Mouse (Mus musculus): ENCODE data around the gene Bcl2. TPM values are rescaled to one million over a fixed set of nuclear protein-coding genes. Genes with fewer than 3 reads are reported as not detected.

Bcl2 gene
- polyA plus RNA-seq, 1 experiment: 5.3 TPM

GRCm38 (mm10) chr1:106559116-106559605 lies 154.9 kb downstream of the Bcl2 start:
- no peak for TF ChIP-seq POLR2A (IDR thresholded peaks at IDR 0.05; ENCODE audit: low read depth, low read length)
- TF ChIP-seq CTCF (IDR thresholded peaks at IDR 0.05; ENCODE audit: borderline replicate concordance, insufficient read depth, low read length): no peak
- H3K4me1 ChIP-seq (ENCODE audit: control insufficient read depth, insufficient read depth, low read length): no peaks in the 10 kb centered on the region
- H3K4me3 ChIP-seq (ENCODE audit: insufficient read depth, low read length): no peak overlapping the region
- H3K27ac ChIP-seq (ENCODE audit: insufficient read depth, low read length): no peak overlapping the region

DNA sequence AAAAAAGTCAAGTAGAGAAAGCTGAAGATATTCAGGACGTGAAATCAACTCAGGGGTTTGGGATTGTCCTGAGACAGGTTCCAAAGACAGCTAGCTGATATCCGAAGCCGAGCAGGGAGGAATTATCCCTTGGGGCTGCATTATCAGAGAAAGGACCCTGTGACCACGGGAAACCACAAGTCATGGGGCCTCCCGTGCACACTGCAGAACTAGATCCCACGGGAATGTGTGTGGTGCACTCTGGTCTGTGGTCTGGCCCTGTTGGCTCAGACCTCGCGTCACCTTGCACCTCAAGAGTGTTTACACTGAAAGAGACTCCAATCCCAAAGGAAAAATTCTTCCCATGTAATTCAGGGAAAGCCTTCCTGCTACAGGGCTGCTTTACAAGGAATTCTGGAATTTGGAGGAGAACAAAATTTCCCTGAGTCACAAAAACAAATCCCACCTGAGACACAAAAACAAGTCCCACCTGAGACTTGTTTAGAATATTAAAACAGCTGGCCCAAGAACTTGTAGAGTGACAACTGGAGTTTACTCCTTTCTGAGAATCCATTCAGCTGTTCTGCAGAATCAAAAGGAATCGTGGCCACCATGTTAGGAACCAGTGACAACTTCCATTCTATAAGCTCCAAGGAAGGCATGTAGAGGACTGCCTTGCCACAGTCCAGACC lies 158.4 kb downstream of the Bcl2 start:
- peaks cover 10% of the 10 kb centered on the region for H3K4me1 ChIP-seq (ENCODE audit: control insufficient read depth, insufficient read depth, low read length)
- H3K27ac ChIP-seq (ENCODE audit: insufficient read depth, low read length): no peak overlapping the region
- TF ChIP-seq POLR2A (IDR thresholded peaks at IDR 0.05; ENCODE audit: low read depth, low read length): no peak
- no peak for TF ChIP-seq CTCF (IDR thresholded peaks at IDR 0.05; ENCODE audit: borderline replicate concordance, insufficient read depth, low read length)
- H3K4me3 ChIP-seq (ENCODE audit: insufficient read depth, low read length): no peak overlapping the region

DNA sequence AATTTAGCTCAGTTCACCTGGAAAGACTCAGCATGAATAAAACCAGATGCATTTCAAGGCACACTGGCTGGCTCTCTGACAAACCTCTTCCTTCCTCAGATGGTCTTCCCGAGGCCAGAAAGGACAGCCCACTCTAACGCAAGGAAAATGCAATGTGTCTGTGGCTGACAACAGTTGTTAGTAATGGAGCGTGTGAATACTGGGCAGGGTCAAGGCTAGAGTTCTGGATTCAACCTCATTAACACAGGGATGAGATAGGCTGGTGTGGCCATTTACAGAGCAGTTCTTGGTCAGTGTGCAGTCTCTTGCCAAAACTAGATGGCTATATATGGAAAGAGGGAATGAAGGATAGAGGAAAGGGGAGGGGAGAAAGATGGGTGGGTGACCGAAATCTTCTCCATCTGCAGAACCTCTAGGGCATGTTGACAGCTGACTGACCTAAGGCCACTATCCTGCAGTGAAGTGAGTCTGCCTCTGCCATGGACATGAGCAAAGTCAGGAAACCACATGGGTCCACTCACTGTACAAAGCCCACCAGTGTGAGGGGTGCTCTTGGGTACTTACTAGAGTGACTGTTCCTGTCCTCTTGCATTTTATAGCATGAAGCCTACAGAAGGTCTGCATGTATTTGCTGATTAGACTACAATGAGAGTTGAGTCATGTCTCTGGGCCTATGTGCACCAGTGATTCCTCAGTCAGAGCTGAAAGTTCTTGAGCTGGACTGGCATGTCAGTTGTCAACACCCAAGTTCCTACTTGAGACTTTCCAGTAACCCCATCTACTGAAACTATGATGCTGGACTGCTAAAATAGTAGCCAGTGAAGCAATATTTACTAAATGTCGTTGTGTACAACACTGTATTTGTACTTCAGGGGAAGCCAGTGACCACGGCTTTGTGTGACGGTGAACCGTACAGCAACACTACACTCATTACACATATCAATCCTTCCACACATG lies 159.9 kb downstream of the Bcl2 start:
- Histone ChIP-seq H3K27ac (ENCODE audit: insufficient read depth, low read length) (no peak overlapping the region), H3K4me1 (ENCODE audit: control insufficient read depth, insufficient read depth, low read length) (peaks cover 10% of the 10 kb centered on the region), H3K4me3 (ENCODE audit: insufficient read depth, low read length) (no peak overlapping the region)
- TF ChIP-seq POLR2A (IDR thresholded peaks at IDR 0.05; ENCODE audit: low read depth, low read length): no peak
- TF ChIP-seq CTCF (IDR thresholded peaks at IDR 0.05; ENCODE audit: borderline replicate concordance, insufficient read depth, low read length): no peak

- no peak overlapping the region for H3K4me3 ChIP-seq (ENCODE audit: insufficient read depth, low read length)
- H3K4me1 ChIP-seq (ENCODE audit: control insufficient read depth, insufficient read depth, low read length): peaks cover 10% of the 10 kb centered on the region
- TF ChIP-seq CTCF (IDR thresholded peaks at IDR 0.05; ENCODE audit: borderline replicate concordance, insufficient read depth, low read length): no peak
- no peak for TF ChIP-seq POLR2A (IDR thresholded peaks at IDR 0.05; ENCODE audit: low read depth, low read length)
- no peak overlapping the region for H3K27ac ChIP-seq (ENCODE audit: insufficient read depth, low read length)
Observed at GRCm38 (mm10) chr1:106552856-106553255, 161.2 kb downstream of the Bcl2 start.

- Histone ChIP-seq H3K4me3 (ENCODE audit: insufficient read depth, low read length) (no peak overlapping the region), H3K4me1 (ENCODE audit: control insufficient read depth, insufficient read depth, low read length) (peaks cover 13% of the 10 kb centered on the region), H3K27ac (ENCODE audit: insufficient read depth, low read length) (no peak overlapping the region)
- TF ChIP-seq CTCF (IDR thresholded peaks at IDR 0.05; ENCODE audit: borderline replicate concordance, insufficient read depth, low read length) (no peak), POLR2A (IDR thresholded peaks at IDR 0.05; ENCODE audit: low read depth, low read length) (no peak)
Observed at GRCm38 (mm10) chr1:106550580-106550979, 163.5 kb downstream of the Bcl2 start.

DNA sequence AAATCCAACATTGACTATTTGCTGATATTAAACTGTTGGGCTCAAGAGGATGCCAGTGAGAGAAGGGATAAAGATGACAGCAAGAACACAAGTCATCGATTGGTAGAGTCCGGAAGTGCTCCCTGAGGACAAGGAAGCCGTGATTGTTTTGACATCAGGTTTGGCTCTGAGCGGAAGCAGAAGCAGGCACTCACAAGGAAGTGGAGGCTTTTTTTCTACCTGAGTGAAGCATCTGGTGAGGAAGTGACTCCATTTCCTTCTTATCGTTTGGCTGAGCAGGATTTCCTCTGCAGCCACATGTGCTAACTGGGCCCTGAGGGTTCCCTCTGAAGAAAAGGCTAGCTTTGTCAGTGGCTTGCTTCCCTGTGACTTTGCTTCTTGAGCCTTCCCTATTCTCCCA lies 165.0 kb downstream of the Bcl2 start:
- H3K27ac ChIP-seq (ENCODE audit: insufficient read depth, low read length): no peak overlapping the region

DNA sequence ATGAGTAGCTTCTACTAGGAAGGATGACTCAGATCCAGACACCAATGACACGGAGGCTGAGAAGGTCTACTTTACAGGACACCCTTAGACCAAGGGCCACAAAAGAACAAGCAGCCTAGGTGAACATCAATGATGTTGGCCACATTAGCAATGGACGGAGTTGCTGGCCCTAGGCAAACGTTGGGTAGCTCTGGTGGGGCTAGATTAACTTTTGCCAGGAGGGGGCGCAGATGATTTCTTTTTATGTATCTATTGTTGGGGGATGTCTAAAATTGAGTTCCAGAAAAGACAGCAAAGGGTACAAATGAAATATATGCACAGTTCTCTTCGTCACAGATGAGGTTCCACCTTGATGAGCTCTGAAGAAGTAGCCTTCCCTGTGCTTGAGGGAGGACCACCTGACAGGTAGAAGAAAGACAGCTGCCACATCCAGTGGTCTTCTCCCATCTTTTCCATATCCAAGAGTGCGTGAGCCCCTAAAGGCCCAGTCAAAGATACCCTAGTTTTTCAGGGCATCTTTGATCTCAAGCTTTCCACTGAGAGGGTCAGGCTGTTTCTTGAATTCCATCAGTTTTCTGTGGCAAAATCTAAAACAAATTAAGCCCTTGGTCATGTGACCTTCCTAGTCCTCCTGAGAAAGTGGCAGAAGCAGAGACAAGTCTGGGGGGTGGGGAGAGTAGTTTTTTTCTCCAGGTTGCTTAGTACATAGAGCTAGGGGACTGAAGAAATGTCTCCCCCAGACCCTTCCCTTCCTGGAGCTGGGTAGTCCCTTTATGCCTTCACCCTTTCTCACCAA lies 169.1 kb downstream of the Bcl2 start:
- no peak for TF ChIP-seq CTCF (IDR thresholded peaks at IDR 0.05; ENCODE audit: borderline replicate concordance, insufficient read depth, low read length)
- no peak for TF ChIP-seq POLR2A (IDR thresholded peaks at IDR 0.05; ENCODE audit: low read depth, low read length)
- Histone ChIP-seq H3K4me3 (ENCODE audit: insufficient read depth, low read length) (no peak overlapping the region), H3K27ac (ENCODE audit: insufficient read depth, low read length) (no peak overlapping the region), H3K4me1 (ENCODE audit: control insufficient read depth, insufficient read depth, low read length) (peaks cover 3% of the 10 kb centered on the region; the same call in 1 of the 2 replicates)

More for the DNA sequence above, 165.0 kb downstream of the Bcl2 start:
- peaks cover 13% of the 10 kb centered on the region for H3K4me1 ChIP-seq (ENCODE audit: control insufficient read depth, insufficient read depth, low read length)
- H3K4me3 ChIP-seq (ENCODE audit: insufficient read depth, low read length): no peak overlapping the region
- TF ChIP-seq POLR2A (IDR thresholded peaks at IDR 0.05; ENCODE audit: low read depth, low read length): no peak
- TF ChIP-seq CTCF (IDR thresholded peaks at IDR 0.05; ENCODE audit: borderline replicate concordance, insufficient read depth, low read length): no peak

- H3K4me3 ChIP-seq (ENCODE audit: insufficient read depth, low read length): no peak overlapping the region
- TF ChIP-seq CTCF (IDR thresholded peaks at IDR 0.05; ENCODE audit: borderline replicate concordance, insufficient read depth, low read length) (peak; percentile 54; the same call in 1 of the 2 replicates), POLR2A (IDR thresholded peaks at IDR 0.05; ENCODE audit: low read depth, low read length) (no peak)
- no peak overlapping the region for H3K27ac ChIP-seq (ENCODE audit: insufficient read depth, low read length)
- H3K4me1 ChIP-seq (ENCODE audit: control insufficient read depth, insufficient read depth, low read length): peaks cover 3% of the 10 kb centered on the region; the same call in 1 of the 2 replicates
Observed at GRCm38 (mm10) chr1:106542731-106543130, 171.3 kb downstream of the Bcl2 start.

GRCm38 (mm10) chr1:106541851-106542250 lies 172.2 kb downstream of the Bcl2 start:
- Histone ChIP-seq H3K4me1 (ENCODE audit: control insufficient read depth, insufficient read depth, low read length) (no peaks in the 10 kb centered on the region), H3K4me3 (ENCODE audit: insufficient read depth, low read length) (no peak overlapping the region), H3K27ac (ENCODE audit: insufficient read depth, low read length) (no peak overlapping the region)
- TF ChIP-seq CTCF (IDR thresholded peaks at IDR 0.05; ENCODE audit: borderline replicate concordance, insufficient read depth, low read length): no peak
- TF ChIP-seq POLR2A (IDR thresholded peaks at IDR 0.05; ENCODE audit: low read depth, low read length): no peak
